Mouse (Mus musculus): ENCODE measurements around the gene Il4ra.

GRCm38 (mm10) chr7:125556096-125556495 is 4.2 kb downstream of the Il4ra start:
- TF ChIP-seq CTCF (IDR thresholded peaks at IDR 0.05; ENCODE audit: control insufficient read depth, insufficient read depth, insufficient replicate concordance, low read depth, low read length) (no peak), POLR2A (IDR thresholded peaks at IDR 0.05; ENCODE audit: control insufficient read depth, low read depth, low read length) (no peak)

Measured in testis, adult 2 months (tissue).